Mouse (Mus musculus): ENCODE data around the gene Pigz.

Pigz gene

GRCm38 (mm10) chr16:31933751-31934549 lies at the start of gene Pigz:
TSS of gene Pigz (plus strand) at chr16:31933851.
- DNase-seq (ENCODE audit: low read depth) = no peak

- DNase-seq (ENCODE audit: low read depth) = no peak
These were observed 49.7 kb upstream of the Pigz start for GRCm38 (mm10) chr16:31883902-31884301.

DNA sequence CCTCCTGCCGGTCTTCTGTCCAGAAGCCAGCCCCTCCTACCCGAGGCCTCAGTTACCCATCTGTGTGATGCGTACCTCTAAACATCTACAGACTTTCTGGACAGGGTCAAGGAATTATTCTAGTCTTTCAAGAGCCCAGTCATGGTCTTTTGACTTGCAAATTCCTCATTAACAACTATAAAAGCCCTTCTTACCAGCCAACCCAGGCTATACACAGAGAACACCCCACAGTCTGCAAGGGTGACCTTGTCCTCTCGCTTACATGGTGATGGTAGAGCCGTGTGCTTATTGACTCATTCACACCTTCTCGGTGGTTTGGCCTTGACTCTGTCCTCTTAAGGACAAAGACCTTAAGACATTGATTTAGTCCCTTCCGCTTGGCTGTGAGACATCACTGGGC lies 42.7 kb upstream of the Pigz start:
- no peak for DNase-seq (ENCODE audit: low read depth)

GRCm38 (mm10) chr16:31893396-31894141 lies 40.1 kb upstream of the Pigz start:
- no peak for DNase-seq (ENCODE audit: low read depth)

DNA sequence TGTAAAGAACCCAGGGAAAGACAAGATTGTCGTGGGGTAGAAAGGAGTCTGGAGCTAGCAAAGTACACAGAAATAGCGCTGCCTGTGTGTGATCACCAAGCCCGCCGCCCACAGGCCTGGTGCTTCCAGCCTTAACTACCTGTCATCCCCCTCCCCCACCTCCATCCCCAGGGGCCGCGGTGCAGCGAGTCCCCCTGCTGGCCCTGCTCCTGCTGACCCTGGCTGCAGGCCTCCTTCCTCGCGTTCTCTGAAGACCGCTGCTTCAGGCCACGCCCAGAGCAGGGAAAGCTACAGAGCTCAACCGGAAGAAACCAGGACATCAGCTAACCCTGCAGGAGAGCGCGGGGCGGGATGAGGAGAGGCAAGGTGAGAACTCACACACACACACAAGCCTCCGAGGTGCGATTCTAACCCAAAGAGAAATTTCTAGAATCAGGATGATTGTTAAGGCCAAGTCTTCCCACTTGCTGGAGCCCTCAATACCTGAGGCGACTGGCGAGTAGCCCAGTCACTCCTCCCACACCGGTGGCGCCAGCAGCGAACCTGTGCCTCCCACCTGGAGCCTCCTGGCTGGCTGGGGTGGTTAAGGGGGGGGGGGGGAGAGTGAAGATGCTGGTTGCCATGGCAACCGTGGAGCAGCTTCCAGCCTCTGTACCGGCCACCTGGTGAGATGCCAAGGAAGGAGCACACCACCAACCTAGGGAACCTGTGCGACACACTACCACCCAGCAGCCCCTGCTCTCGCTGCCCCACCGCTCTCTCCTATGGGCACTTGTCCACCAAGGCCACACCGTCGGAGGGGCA lies 36.5 kb upstream of the Pigz start:
- no peak for DNase-seq (ENCODE audit: low read depth)

DNA sequence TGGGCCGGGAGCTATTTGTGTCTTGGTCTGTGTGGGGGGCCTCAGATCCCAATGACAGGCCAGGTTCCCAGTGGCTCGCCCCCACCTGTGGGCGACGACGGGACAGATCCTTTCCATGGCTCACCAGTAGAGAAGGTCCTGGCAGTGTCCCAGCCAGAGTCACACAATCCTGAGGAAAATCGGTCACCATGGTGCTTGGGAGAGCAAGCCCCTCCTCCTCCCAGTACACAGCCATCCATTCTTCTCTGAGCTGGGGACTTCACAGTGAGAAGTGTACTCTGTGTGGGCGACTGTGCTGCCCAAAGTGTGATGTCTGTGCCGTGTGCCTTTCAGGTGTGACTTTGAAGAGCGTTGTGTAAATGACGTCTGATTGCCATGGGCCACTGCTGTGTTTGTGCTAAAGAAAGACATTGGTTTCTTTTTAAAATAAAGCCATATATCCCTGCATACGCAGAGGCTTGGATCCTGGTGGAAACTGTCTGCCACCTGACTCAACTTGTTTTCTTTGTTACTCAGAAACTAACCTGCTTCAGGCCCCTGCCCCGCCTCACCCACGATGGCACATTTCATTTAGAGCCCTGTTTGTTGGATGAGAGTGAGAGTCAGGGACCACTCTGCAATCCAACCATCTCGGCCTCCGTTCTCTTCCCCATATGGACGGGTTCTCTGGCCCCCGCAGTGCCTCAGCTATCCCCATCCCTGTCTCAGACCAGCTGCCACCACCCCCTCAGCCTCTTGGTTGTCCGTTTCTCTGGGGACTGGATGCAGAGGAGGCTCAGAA lies 34.9 kb upstream of the Pigz start:
- no peak for DNase-seq (ENCODE audit: low read depth)

GRCm38 (mm10) chr16:31901886-31902285 lies 31.8 kb upstream of the Pigz start:
- no peak for DNase-seq (ENCODE audit: low read depth)

DNA sequence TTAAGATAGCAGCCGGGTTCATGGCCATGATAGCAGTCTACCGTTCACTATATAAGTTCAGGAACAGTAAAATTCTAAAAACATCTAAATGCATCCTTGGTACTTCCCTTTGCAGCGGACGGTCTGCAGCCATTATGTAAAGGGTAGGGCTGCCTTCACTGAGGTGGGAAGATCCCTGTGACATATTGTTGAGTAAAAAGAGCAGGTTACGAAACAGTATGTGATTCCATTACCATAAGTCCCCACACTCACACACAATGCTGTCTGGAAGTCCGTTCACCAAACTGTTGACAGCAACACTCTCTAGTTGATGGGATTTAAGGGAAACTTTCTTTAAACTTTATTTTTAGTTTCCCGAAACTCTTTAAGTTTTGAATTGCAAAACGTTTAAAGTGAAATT lies 30.4 kb upstream of the Pigz start:
- no peak for DNase-seq (ENCODE audit: low read depth)

DNA sequence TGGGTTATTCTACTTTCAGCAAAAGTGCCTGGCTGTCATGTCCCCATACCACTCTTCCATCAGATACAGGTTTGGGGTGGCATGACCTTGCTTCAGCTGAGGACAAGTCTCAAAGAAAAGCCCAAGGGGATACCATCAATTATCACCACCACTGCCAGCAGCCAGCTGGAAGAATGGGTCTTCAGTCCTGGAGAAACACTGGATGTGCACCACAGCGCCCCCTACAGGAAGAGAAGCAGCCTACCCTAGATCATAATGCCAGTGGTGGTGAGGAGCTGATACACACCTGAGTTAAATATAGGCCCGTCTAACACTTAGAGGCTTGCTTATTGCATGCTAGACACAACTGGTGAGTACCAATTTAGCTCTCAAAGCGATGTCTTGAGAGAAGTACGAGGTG lies 28.3 kb upstream of the Pigz start:
- DNase-seq (ENCODE audit: low read depth) = no peak

DNA sequence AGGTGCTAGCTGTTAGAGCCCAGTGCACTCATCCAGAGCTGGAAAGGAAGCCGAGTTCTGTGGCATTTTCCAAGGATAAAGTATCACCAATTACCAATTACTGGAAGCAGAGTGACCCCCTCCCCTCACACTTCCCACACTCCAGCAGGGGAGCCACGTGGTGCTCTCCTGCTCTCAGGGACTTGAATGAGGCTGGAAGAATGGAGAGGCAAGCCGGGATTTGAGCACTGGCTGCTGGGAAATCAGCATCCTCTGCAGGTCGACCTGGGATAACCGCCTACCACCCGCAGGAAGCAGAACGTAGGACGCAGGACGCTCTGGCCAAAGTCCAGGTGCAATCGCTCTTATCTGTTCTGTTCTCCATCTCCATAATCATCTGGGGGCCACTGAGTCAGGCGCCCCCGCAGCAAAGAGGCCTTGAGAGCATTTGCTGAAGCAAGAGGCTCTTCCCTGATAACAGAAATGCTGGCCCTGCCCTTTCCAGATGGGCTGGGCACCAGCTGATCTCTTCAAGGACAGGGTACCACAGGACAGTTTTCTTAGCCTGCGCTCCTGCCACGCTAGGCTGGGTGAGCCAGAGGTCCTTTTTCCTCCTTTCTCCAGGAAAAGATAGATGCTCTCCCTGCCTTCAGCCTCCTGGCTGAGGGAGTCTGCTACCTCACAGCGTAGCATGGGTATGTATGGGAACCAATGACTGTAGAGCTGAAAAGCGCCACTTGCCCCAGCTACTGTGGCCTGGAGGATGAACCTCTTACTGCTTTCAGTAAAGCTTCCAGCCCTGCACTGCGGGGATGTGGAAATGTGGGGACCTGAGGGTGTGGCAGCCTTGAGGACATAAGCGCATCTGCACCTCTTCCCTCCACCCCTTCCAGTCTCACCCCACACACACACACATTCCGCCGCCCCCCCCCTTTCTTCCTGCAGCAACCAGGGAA lies 27.5 kb upstream of the Pigz start:
- DNase-seq (ENCODE audit: low read depth) = no peak

DNA sequence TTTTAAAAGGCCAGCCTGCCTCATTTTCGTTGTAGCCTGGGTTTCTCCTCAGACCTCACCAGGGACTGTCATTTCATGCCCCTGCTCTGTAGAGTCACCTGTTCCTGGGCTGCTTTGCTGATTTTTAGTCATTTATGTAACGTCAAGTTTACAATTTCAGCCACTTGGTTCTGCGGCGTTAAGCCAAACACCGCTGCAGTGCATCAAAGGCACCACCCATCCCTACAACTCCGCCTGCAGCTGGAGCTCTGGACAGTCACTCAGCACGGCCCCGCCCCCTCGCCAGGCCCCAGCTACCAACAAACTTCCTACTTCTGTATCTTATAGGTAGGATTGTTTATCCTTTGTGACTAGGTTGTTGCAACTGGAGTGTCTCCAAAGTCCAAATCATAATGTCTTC lies 26.8 kb upstream of the Pigz start:
- no peak for DNase-seq (ENCODE audit: low read depth)

DNA sequence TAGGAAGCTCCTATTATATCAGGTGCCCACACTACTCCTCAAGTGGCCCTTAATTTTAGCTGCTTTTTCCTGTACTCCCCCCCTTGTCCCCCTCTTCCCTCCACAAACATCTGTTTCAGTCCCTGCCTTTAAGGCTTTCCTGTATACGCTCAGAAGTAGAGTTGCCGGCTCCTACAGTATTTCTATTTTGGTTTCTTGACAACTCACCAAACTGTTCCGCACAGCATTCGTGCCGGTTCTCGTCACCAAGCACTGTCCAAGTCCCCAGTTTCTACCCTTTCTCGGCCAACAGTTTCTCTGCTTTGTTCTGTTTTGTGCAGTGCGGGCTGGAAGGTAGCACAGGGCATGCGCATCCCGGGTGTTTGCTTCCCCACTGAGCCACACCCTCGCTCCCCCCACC lies 24.7 kb upstream of the Pigz start:
- no peak for DNase-seq (ENCODE audit: low read depth)

GRCm38 (mm10) chr16:31910281-31910847 lies 23.3 kb upstream of the Pigz start:
- no peak for DNase-seq (ENCODE audit: low read depth)

DNA sequence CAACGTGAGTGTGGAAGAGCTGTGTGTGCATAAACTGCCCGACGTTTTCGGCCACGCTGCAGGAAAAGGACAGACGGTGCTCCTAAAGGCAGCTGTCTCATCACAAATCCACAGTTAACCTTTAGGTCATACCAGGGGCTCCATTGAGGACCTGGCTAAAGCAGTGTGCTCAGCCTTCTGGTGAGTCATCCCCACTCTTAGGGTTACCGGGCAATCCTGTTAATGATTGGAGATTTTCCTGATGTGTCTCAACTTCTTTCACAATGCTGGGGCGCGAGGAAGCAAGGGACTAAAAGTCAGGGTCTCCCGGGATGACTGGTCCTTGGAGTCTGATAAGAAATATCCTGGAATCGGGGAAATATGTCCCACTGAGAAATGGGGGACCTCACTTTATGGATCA lies 15.9 kb upstream of the Pigz start:
- DNase-seq (ENCODE audit: low read depth) = no peak

GRCm38 (mm10) chr16:31918248-31918724 lies 15.4 kb upstream of the Pigz start:
- peak; percentile 46 for DNase-seq (ENCODE audit: low read depth)

- no peak for DNase-seq (ENCODE audit: low read depth)
These were observed 9.3 kb upstream of the Pigz start for GRCm38 (mm10) chr16:31924368-31924767.

GRCm38 (mm10) chr16:31926091-31926490 lies 7.6 kb upstream of the Pigz start:
- no peak for DNase-seq (ENCODE audit: low read depth)

GRCm38 (mm10) chr16:31926547-31927182 lies 7.0 kb upstream of the Pigz start:
- DNase-seq (ENCODE audit: low read depth) = no peak

GRCm38 (mm10) chr16:31927412-31927811 lies 6.2 kb upstream of the Pigz start:
- no peak for DNase-seq (ENCODE audit: low read depth)

GRCm38 (mm10) chr16:31931330-31931729 lies 2.3 kb upstream of the Pigz start:
- DNase-seq (ENCODE audit: low read depth) = no peak
